Mouse (Mus musculus) left cerebral cortex, postnatal 14 days (tissue): Measurements from ENCODE around the gene Ifnl2. TPM values are rescaled to one million over a fixed set of nuclear protein-coding genes. Genes with fewer than 3 reads are reported as not detected.
A peak's percentile ranks its signal among the peaks of the same experiment; 100 is the strongest.

ENCODE experiments used
- DNase-seq, 2 experiments: peaks; one replicate each; pipeline ENCODE4 v3.0.0; 2021 to 2022; ENCODE audit warnings: low spot score in 2 of 2, mixed read lengths in 1 of 2
- intact Hi-C: fragments of 180-260 bp; cut with DNase I; formaldehyde crosslinking; loops from one replicate; pipeline ENCODE4 v1.15.1; 2025
- total RNA-seq, 2 experiments: library from RNA; stranded (reverse); gene quantifications; 2 replicates each; pipeline ENCODE4 v1.2.3; 2021

Ifnl2 gene
- total RNA-seq, 2 experiments from 2014 or later: not detected

DNA sequence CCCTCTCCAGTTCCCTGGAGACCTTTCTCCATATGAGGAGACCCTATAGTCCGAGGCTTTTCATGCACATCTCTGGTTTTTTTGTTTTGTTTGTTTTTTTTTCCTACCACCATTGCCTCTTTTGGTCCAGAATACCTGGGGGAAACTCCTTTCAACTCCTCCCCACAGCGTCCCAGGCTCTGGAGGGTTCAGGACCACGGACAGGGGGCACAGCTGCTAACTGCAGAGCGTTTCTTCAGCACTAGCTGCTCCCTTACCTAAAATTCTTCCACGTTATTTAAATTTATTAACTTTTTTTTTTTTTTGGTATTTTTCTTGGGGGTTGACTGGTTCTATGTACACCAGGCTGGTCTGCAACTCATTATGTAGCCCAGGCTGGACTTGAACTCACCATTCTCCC lies 4.7 kb downstream of the Ifnl2 start:
- DNase-seq: no peak
- intact Hi-C loops: no loop called here

- no peak for DNase-seq
- intact Hi-C loops: no loop called here
Measured at GRCm38 (mm10) chr7:28495426-28495825, 14.8 kb downstream of the Ifnl2 start.

- no peak for DNase-seq
- intact Hi-C loops: no loop called here
Measured at GRCm38 (mm10) chr7:28492310-28492709, 17.9 kb downstream of the Ifnl2 start.

DNA sequence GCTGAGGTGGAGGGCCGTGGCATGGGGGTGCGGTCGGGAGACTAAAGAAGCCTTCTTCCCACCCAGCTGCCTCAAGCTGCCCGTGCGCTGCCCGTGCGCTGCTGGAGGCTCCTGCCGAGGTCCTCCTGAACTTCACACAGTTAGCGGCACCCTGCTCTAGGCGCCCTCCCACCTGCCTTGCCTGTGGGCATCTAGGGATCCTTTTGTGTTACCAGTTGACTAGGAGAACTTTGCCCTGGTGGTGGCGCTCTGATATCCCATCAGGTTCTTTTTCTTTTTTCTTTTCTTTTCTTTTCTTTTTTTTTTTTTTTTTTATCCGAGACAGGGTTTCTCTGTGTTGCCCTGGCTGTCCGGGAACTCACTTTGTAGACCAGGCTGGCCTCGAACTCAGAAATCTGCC lies 19.4 kb downstream of the Ifnl2 start:
- intact Hi-C loops: no loop called here
- DNase-seq: no peak

- DNase-seq: peak; percentile 34 to 45
- intact Hi-C loops: no loop called here
Measured at GRCm38 (mm10) chr7:28490410-28490809, 19.8 kb downstream of the Ifnl2 start.

GRCm38 (mm10) chr7:28488030-28488491 lies 22.2 kb downstream of the Ifnl2 start:
- intact Hi-C loops: no loop called here

GRCm38 (mm10) chr7:28484192-28484591 lies 26.1 kb downstream of the Ifnl2 start:
- DNase-seq: no peak
- intact Hi-C loops: no loop called here

More at GRCm38 (mm10) chr7:28488030-28488491, 22.2 kb downstream of the Ifnl2 start:
- peak; percentile 31 to 71 for DNase-seq

- peak in 1 of 2 experiments; percentile 11 for DNase-seq
- intact Hi-C loops: no loop called here
Measured at GRCm38 (mm10) chr7:28482854-28483253, 27.4 kb downstream of the Ifnl2 start.

DNA sequence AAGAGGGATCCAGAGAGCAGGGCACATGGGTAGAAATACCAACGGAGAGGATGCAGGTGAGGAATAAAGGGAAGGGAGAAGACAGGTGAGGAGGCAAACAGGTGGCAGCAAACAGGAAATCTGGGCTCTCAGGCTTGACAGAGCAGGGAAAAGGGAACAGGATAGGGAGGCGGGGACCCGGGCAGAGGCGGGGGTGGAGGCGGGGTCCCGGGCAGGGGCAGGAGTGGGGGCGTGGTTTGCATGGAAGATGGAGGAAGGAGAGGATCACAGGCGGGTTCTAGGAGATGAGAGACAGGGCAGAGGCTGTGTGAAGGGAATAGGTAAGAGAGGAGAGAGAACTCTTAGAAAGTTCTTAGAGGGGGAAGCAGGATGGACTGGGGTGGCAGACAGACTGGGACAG lies 31.4 kb downstream of the Ifnl2 start:
- intact Hi-C loops: no loop called here
- DNase-seq: no peak

GRCm38 (mm10) chr7:28477363-28477762 lies 32.9 kb downstream of the Ifnl2 start:
- no peak for DNase-seq
- intact Hi-C loops: no loop called here

DNA sequence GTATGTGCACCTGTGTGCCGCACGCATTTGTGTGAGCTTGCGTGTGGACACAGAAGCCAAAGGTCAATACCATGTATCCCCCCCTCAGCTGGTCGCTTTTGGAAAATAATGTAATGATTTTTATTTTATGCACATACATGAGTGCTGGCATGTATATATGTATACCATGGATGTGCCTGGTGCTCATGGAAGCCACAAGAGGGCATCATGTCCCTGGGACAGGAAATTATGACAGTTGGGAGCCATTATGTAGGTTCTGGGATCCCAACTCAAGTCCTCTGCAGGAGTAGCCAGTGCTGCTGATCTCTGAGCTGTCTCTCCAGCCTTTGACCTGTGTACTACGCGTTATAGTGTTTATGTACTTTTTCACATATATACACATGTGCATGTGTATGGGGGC lies 34.1 kb downstream of the Ifnl2 start:
- no peak for DNase-seq
- intact Hi-C loops: no loop called here

GRCm38 (mm10) chr7:28467213-28467751 lies 43.0 kb downstream of the Ifnl2 start:
- intact Hi-C loops: no loop called here
- DNase-seq: no peak

DNA sequence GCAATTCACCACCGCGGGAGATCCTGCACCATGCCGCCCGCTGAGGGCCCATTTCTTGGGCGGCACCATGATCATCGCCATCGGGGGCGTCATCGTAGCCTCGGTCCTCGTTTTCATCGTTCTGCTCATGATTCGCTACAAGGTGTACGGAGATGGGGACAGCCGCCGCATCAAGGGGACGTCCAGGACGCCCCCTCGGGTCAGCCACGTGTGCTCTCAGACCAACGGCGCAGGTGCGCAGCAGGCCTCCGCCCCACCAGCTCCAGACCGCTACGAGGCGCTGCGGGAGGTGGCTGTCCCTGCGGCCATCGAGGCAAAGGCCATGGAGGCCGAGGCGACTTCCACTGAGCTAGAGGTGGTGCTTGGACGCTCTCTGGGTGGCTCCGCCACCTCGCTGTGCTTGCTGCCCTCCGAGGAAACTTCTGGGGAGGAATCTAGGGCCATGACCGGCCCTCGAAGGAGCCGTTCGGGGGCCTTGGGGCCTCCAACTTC lies 43.5 kb downstream of the Ifnl2 start:
- DNase-seq: no peak

GRCm38 (mm10) chr7:28464416-28465212 lies 45.6 kb downstream of the Ifnl2 start:
- intact Hi-C loops: no loop called here
- peak; percentile 91 to 97 for DNase-seq

More for the DNA sequence above, 43.5 kb downstream of the Ifnl2 start:
- intact Hi-C loops: no loop called here

- DNase-seq: no peak
Measured at GRCm38 (mm10) chr7:28462769-28463168, 47.5 kb downstream of the Ifnl2 start.

GRCm38 (mm10) chr7:28460361-28460760 lies 49.9 kb downstream of the Ifnl2 start:
- no peak for DNase-seq

More at GRCm38 (mm10) chr7:28462769-28463168, 47.5 kb downstream of the Ifnl2 start:
- intact Hi-C loops: no loop called here

More at GRCm38 (mm10) chr7:28460361-28460760, 49.9 kb downstream of the Ifnl2 start:
- intact Hi-C loops: no loop called here

Other genes with a start within 250 kb of the Ifnl2 start
- gene Eid2, start 242.6 kb downstream of the Ifnl2 start, total RNA-seq: 10 to 100 TPM; 63.8 to 73.4 TPM
- gene Eid2b, start 232.7 kb downstream of the Ifnl2 start, total RNA-seq: 10 to 100 TPM; 40.7 to 44.1 TPM
- 1 to 10 TPM; 1.2 to 3.4 TPM for gene Selenov, start 219.3 kb downstream of the Ifnl2 start, total RNA-seq
- 1 to 10 TPM; 2.2 to 2.6 TPM for gene Dll3, start 208.2 kb downstream of the Ifnl2 start, total RNA-seq
- 10 to 100 TPM; 39.9 to 42.8 TPM for gene Timm50, start 198.4 kb downstream of the Ifnl2 start, total RNA-seq
- 100 to 1,000 TPM; 113 to 114 TPM for gene Supt5, start 171.7 kb downstream of the Ifnl2 start, total RNA-seq
- 100 to 1,000 TPM; 481 to 507 TPM for gene Rps16, start 159.8 kb downstream of the Ifnl2 start, total RNA-seq
- gene Plekhg2, start 137.9 kb downstream of the Ifnl2 start, total RNA-seq: 10 to 100 TPM; 10.1 to 10.3 TPM
- 1 to 10 TPM; 1.5 to 3.3 TPM for gene Zfp36, start 130.2 kb downstream of the Ifnl2 start, total RNA-seq
- gene Med29, start 117.7 kb downstream of the Ifnl2 start, total RNA-seq: 10 to 100 TPM; 18.0 to 19.8 TPM
- 10 to 100 TPM; 59.9 to 60.0 TPM for gene Paf1, start 117.5 kb downstream of the Ifnl2 start, total RNA-seq
- 1 to 10 TPM; 2.6 to 3.3 TPM for gene Gmfg, start 73.0 kb downstream of the Ifnl2 start, total RNA-seq
- gene Lrfn1, start 58.5 kb downstream of the Ifnl2 start, total RNA-seq: 10 to 100 TPM; 97.0 to 98.5 TPM
- not detected for gene Ifnl3, start 12.4 kb upstream of the Ifnl2 start, total RNA-seq
- not detected for gene Sycn, start 30.4 kb upstream of the Ifnl2 start, total RNA-seq
- under 1 TPM; 0.36 to 0.53 TPM for gene Nccrp1, start 36.8 kb upstream of the Ifnl2 start, total RNA-seq
- gene Samd4b, start 87.7 kb upstream of the Ifnl2 start, total RNA-seq: 10 to 100 TPM; 59.8 to 61.6 TPM
- 1 to 10 TPM; 8.7 to 10.0 TPM for gene Pak4, start 87.7 kb upstream of the Ifnl2 start, total RNA-seq
- 1 to 10 TPM in 1 of 2 experiments, under 1 TPM in 1; 0.53 to 1.1 TPM for gene Acp7, start 120.9 kb upstream of the Ifnl2 start, total RNA-seq
- gene Fbxo27, start 182.4 kb upstream of the Ifnl2 start, total RNA-seq: 10 to 100 TPM; 16.9 to 19.9 TPM
- under 1 TPM; 0.88 to 0.93 TPM for gene Fbxo17, start 206.3 kb upstream of the Ifnl2 start, total RNA-seq
- 10 to 100 TPM; 60.4 to 66.5 TPM for gene Mrps12, start 231.4 kb upstream of the Ifnl2 start, total RNA-seq
- 10 to 100 TPM; 13.0 to 17.9 TPM for gene Sars2, start 231.5 kb upstream of the Ifnl2 start, total RNA-seq
- gene Ccer2, start 245.7 kb upstream of the Ifnl2 start, total RNA-seq: 1 to 10 TPM; 1.3 TPM